In genomic region chr19:33429457-33429856, GRCm38 (mm10) we compare ENCODE assay signal across 34 mouse cellular contexts. TPM values are rescaled to one million over a fixed set of nuclear protein-coding genes. Genes with fewer than 3 reads are reported as not detected.
A peak's percentile ranks its signal among the peaks of the same experiment; 100 is the strongest.
DNase-seq lines count a peak whose midpoint lies in the region; ATAC-seq lines count a peak whose summit lies in the region.
"Had no signal": no experiment of that assay in that cellular context is flagged by ENCODE, and none has a peak within 500 bp of the region (broad histone marks: within the 10 kb centered on the region; RNA-seq: fewer than 3 reads in every experiment).

No protein-coding gene starts in this region.

- H3K9ac ChIP-seq in hindbrain, embryonic 16.5 days (ENCODE audit: low read depth, low read length): no peak overlapping the region
- H3K9ac ChIP-seq: embryonic facial prominence, embryonic 13.5 days; forebrain, embryonic 13.5 days; heart, embryonic 12.5 days; heart, embryonic 15.5 days; hindbrain, embryonic 13.5 days; intestine, embryonic 15.5 days had no signal

- no peaks in the 10 kb centered on the region for H3K9me3 ChIP-seq in limb, embryonic 10.5 days (replicated peaks)
- H3K9me3 ChIP-seq in hindbrain, embryonic 16.5 days (ENCODE audit: control insufficient read depth, low read length): no peaks in the 10 kb centered on the region
- H3K9me3 ChIP-seq: embryonic facial prominence, embryonic 10.5 days; embryonic facial prominence, embryonic 13.5 days; forebrain, embryonic 13.5 days; G1E; heart, embryonic 12.5 days; heart, embryonic 15.5 days; hindbrain, embryonic 10.5 days; hindbrain, embryonic 13.5 days; intestine, embryonic 15.5 days had no signal

- DNase-seq in 3T3-L1 (ENCODE audit: low read depth, low spot score): peak; percentile 42
- peak; percentile 82 for DNase-seq in CD4-positive helper T cell, adult 2 months (ENCODE audit: low read depth, low spot score)
- DNase-seq in T-cell, adult 2 months (ENCODE audit: low spot score): peak; percentile 12
- no peak for DNase-seq in B cell, adult 2 months
- no peak for DNase-seq in limb, embryonic 10.5 days (ENCODE audit: low spot score)
- DNase-seq: adrenal gland, adult 8-10 months; adrenal gland, postnatal 25 days; cerebellum, adult 11 months; cerebellum, adult 2 months; cerebellum, adult 9-11 months; cerebellum, postnatal 36 days; embryo, embryonic 11 days; gastrocnemius, postnatal 10 days; heart, adult 11 months; heart, postnatal 10 days; heart, postnatal 36 days; kidney, adult 11 months; kidney, adult 8-10 months had no signal

- 70% methylated on average over 2 of the region's 2 CpGs for WGBS in limb, embryonic 10.5 days
- whole genome bisulfite sequencing in hindbrain, embryonic 16.5 days: 53% methylated on average over 2 of the region's 2 CpGs

- H3K4me3 ChIP-seq in limb, embryonic 10.5 days: no peak overlapping the region
- no peak overlapping the region for H3K4me3 ChIP-seq in hindbrain, embryonic 16.5 days (ENCODE audit: low read length)
- H3K4me3 ChIP-seq: embryonic facial prominence, embryonic 10.5 days; embryonic facial prominence, embryonic 13.5 days; erythroblast, embryonic 14.5 days; forebrain, embryonic 13.5 days; heart, embryonic 12.5 days; heart, embryonic 15.5 days; hindbrain, embryonic 10.5 days; hindbrain, embryonic 13.5 days; intestine, embryonic 15.5 days had no signal

- H3K4me2 ChIP-seq in hindbrain, embryonic 16.5 days (ENCODE audit: low read length): no peak overlapping the region
- H3K4me2 ChIP-seq: embryonic facial prominence, embryonic 13.5 days; forebrain, embryonic 13.5 days; heart, embryonic 12.5 days; heart, embryonic 15.5 days; hindbrain, embryonic 13.5 days; intestine, embryonic 15.5 days had no signal

- ATAC-seq in inflammation-experienced regulatory T-cells, adult 6 months: peak; percentile 87
- ATAC-seq in hindbrain, embryonic 16.5 days: no peak
- ATAC-seq: forebrain, embryonic 13.5 days; forebrain, embryonic 16.5 days; hindbrain, postnatal 0 days; intestine, embryonic 15.5 days; Patski had no signal

- H3K27ac ChIP-seq in limb, embryonic 10.5 days: no peak overlapping the region
- H3K27ac ChIP-seq in hindbrain, embryonic 16.5 days (ENCODE audit: low read depth, low read length): no peak overlapping the region
- H3K27ac ChIP-seq: embryonic facial prominence, embryonic 10.5 days; embryonic facial prominence, embryonic 13.5 days; forebrain, embryonic 13.5 days; heart, embryonic 15.5 days; hindbrain, embryonic 10.5 days; hindbrain, embryonic 13.5 days; hindbrain, postnatal 0 days; intestine, embryonic 15.5 days had no signal

- H3K27me3 ChIP-seq in limb, embryonic 10.5 days (ENCODE audit: low read depth, poor library complexity, severe bottlenecking): no peaks in the 10 kb centered on the region
- H3K27me3 ChIP-seq in hindbrain, embryonic 16.5 days (replicated peaks; ENCODE audit: control insufficient read depth, insufficient read depth, low read length): no peaks in the 10 kb centered on the region
- H3K27me3 ChIP-seq: CH12.LX; embryonic facial prominence, embryonic 13.5 days; forebrain, embryonic 13.5 days; heart, embryonic 12.5 days; heart, embryonic 15.5 days; hindbrain, embryonic 13.5 days; intestine, embryonic 15.5 days had no signal

- H3K36me3 ChIP-seq in limb, embryonic 10.5 days: no peaks in the 10 kb centered on the region
- H3K36me3 ChIP-seq in hindbrain, embryonic 16.5 days (ENCODE audit: control insufficient read depth, insufficient read depth, low read length): no peaks in the 10 kb centered on the region
- H3K36me3 ChIP-seq: embryonic facial prominence, embryonic 10.5 days; embryonic facial prominence, embryonic 13.5 days; G1E; heart, embryonic 12.5 days; heart, embryonic 15.5 days; hindbrain, embryonic 10.5 days; hindbrain, embryonic 13.5 days; intestine, embryonic 15.5 days had no signal

- H3K4me1 ChIP-seq in limb, embryonic 10.5 days: no peaks in the 10 kb centered on the region
- H3K4me1 ChIP-seq in hindbrain, embryonic 16.5 days (ENCODE audit: control insufficient read depth, insufficient read depth, low read depth, low read length): no peaks in the 10 kb centered on the region
- H3K4me1 ChIP-seq: embryonic facial prominence, embryonic 10.5 days; embryonic facial prominence, embryonic 13.5 days; forebrain, embryonic 13.5 days; heart, embryonic 12.5 days; heart, embryonic 15.5 days; hindbrain, embryonic 10.5 days; hindbrain, embryonic 13.5 days; intestine, embryonic 15.5 days had no signal

RNA-seq across cellular contexts. Expression of gene Rnls, which starts 37.4 kb away (rescaled TPM):
- polyA plus RNA-seq in inflammation-experienced regulatory T-cells, adult 6 months (2017; shearing (Covaris generic)): 1 to 10 TPM; 3.5 to 6.1 (median 5.5) TPM
- 4.0 and 4.9 TPM in 2 replicates for polyA plus RNA-seq in limb, embryonic 10.5 days (2016; fragmentation: Nextera tagmentation; extraction: Ambion mirVana)
- 9.8 and 10.0 TPM in 2 replicates for polyA plus RNA-seq in hindbrain, embryonic 16.5 days (2015; fragmentation: Nextera tagmentation; extraction: Ambion mirVana)
- polyA plus RNA-seq: G1E, Patski had no signal

Comparison
In these comparisons a context has a peak if more than half of its experiments do, and no peak if none do; other contexts are left out.
1. DNase-seq: peak in 3T3-L1 (single experiment), CD4-positive helper T cell, adult 2 months (single experiment) and T-cell, adult 2 months (single experiment); none in B cell, adult 2 months (0 of 2) and limb, embryonic 10.5 days (single experiment).